Mouse (Mus musculus): ENCODE results near the gene Gm45261.

DNA sequence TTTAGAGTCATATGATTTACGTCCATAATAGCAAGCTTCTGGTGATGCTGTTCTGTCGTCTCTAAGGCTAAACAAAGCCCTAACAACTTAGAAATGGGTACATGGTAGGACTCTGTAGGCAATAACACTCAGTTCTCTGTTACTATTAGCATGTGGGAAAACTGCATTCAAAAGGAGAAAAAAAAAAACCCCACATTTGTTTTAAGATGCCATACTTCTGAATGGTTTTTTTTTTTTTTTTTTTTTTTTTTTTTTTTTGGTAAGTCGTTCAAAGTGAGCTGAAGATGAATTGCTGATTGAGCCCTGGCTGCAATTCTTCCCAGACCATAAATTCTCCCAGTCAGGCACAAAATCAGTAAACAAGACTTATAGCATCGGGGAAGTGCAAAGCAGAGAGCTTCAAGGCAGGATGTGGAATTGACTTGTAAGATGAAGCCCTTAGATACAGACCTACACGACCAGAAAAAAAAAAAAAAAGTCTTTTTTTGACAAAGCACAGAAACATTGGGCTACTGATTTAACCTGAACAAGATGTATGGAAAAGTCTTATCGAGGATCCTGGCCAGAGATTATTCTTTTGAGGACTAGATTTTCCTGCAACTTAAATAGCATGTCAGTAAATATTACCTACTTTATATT, 51.7 kb downstream of the Gm45261 start:
- TF ChIP-seq POLR2A (IDR thresholded peaks at IDR 0.05; ENCODE audit: extremely low read depth, insufficient read depth, low read length) (no peak), CTCF (IDR thresholded peaks at IDR 0.05; ENCODE audit: low read depth, low read length) (no peak)

Measured in liver, adult 2 months (tissue).